Mouse (Mus musculus): Measurements from ENCODE around the gene Zfp558.

GRCm38 (mm10) chr9:18431687-18432086, 46.4 kb downstream of the Zfp558 start:
- TF ChIP-seq CTCF (IDR thresholded peaks at IDR 0.05; ENCODE audit: low read depth) (no peak), EP300 (IDR thresholded peaks at IDR 0.05; ENCODE audit: low read depth) (no peak)
